Mouse (Mus musculus) ES-Bruce4 (cell line): Measurements from ENCODE around the gene Spice1. TPM values are rescaled to one million over a fixed set of nuclear protein-coding genes. Genes with fewer than 3 reads are reported as not detected.
A peak's percentile ranks its signal among the peaks of the same experiment; 100 is the strongest.

Experiments
- H3K27ac ChIP-seq: 2 replicates; pipeline ENCODE4 v1.5.1; 2012; ENCODE audit warnings: low read length, inconsistent platforms; ENCODE audit not compliant: insufficient read depth
- H3K27me3 ChIP-seq: 2 replicates; pipeline ENCODE4 v1.6.1; 2012; ENCODE audit warnings: mild to moderate bottlenecking, low read length, inconsistent platforms; ENCODE audit not compliant: control insufficient read depth, poor library complexity, insufficient read depth, severe bottlenecking
- H3K36me3 ChIP-seq: 2 replicates; pipeline ENCODE4 v1.6.1; 2012; ENCODE audit warnings: inconsistent platforms, mild to moderate bottlenecking, low read length, moderate library complexity; ENCODE audit not compliant: control insufficient read depth, poor library complexity, insufficient read depth, severe bottlenecking
- H3K4me1 ChIP-seq: one replicate; pipeline ENCODE4 v1.8.1; 2011; ENCODE audit warnings: low read length; ENCODE audit not compliant: control insufficient read depth, insufficient read depth
- H3K4me3 ChIP-seq: 2 replicates; pipeline ENCODE4 v1.5.1; 2011; ENCODE audit warnings: low read depth, mild to moderate bottlenecking, low read length
- H3K9ac ChIP-seq: 2 replicates; pipeline ENCODE4 v1.6.1; 2012; ENCODE audit warnings: low read depth, mild to moderate bottlenecking, inconsistent platforms; ENCODE audit not compliant: poor library complexity, severe bottlenecking
- H3K9me3 ChIP-seq: replicated peaks from 2 replicates; pipeline ENCODE4 v1.6.1; 2012; ENCODE audit warnings: mild to moderate bottlenecking, low read length, inconsistent platforms; ENCODE audit not compliant: control insufficient read depth, poor library complexity, insufficient read depth, severe bottlenecking
- CTCF ChIP-seq: IDR thresholded peaks from one replicate; pipeline ENCODE4 v1.8.1; 2011; ENCODE audit warnings: low read depth, low read length
- EP300 ChIP-seq: IDR thresholded peaks from 2 replicates; pipeline ENCODE4 v1.6.1; 2011; ENCODE audit warnings: low read depth, low read length; ENCODE audit not compliant: insufficient read depth
- POLR2A ChIP-seq: IDR thresholded peaks from one replicate; pipeline ENCODE4 v1.8.1; 2011; ENCODE audit warnings: low read length; ENCODE audit not compliant: insufficient read depth
- polyA plus RNA-seq: library from polyadenylated mRNA; stranded (reverse); fragments of >200 nt; gene quantifications from 2 replicates; pipeline ENCODE4 v1.2.4, GENCODE M21; 2011; ENCODE audit warnings: low read depth; ENCODE audit not compliant: missing spikeins, insufficient read depth, insufficient read length

The Spice1 gene
- polyA plus RNA-seq, 1 experiment = 56.9 TPM

DNA sequence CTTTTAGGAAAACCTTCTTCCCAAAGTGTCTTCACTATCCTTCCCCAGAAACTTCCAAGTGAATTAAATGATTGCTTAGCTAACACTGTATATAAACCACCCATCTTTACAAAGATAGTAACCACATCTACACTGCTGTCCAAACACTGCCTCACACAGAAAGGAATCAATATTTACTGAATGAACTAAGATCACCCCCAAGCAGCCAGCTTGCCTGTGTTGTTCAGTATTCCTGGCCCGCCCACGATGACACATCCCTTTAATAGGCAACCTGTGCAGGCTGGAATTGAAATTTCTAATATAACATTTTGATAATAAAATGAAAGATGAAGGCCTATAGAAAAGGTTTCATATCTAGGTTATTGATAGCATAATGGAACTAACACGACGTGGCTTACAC, 30.6 kb upstream of the Spice1 start:
- no peaks in the 10 kb centered on the region for H3K36me3 ChIP-seq
- no peaks in the 10 kb centered on the region; the same call in none of the 2 replicates for H3K27me3 ChIP-seq
- no peak for TF ChIP-seq CTCF
- TF ChIP-seq POLR2A = no peak
- no peak for TF ChIP-seq EP300
- H3K4me3 ChIP-seq = no peak overlapping the region
- no peaks in the 10 kb centered on the region for H3K9me3 ChIP-seq
- no peaks in the 10 kb centered on the region for H3K4me1 ChIP-seq
- H3K9ac ChIP-seq = no peak overlapping the region
- no peak overlapping the region for H3K27ac ChIP-seq

DNA sequence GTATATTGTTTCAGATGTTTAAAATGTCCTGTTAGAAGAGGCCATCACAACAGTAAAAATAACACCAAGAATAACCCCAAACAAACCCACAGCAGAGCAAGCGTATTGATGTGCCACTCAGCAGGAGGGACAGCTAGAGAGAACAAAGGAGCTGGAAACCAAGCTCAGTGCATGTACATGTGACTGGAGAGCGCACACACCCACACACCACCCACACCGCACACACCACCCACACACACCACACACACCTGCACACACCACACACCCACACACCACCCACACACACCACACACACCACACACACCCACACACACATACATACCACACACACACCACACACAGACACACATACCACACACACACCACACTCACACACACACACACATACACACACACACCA, 26.7 kb upstream of the Spice1 start:
- Histone ChIP-seq H3K9me3 (no peaks in the 10 kb centered on the region), H3K9ac (no peak overlapping the region), H3K27me3 (no peaks in the 10 kb centered on the region; the same call in none of the 2 replicates), H3K4me3 (no peak overlapping the region), H3K36me3 (no peaks in the 10 kb centered on the region), H3K4me1 (no peaks in the 10 kb centered on the region), H3K27ac (no peak overlapping the region)
- TF ChIP-seq CTCF (no peak), EP300 (no peak), POLR2A (no peak)

DNA sequence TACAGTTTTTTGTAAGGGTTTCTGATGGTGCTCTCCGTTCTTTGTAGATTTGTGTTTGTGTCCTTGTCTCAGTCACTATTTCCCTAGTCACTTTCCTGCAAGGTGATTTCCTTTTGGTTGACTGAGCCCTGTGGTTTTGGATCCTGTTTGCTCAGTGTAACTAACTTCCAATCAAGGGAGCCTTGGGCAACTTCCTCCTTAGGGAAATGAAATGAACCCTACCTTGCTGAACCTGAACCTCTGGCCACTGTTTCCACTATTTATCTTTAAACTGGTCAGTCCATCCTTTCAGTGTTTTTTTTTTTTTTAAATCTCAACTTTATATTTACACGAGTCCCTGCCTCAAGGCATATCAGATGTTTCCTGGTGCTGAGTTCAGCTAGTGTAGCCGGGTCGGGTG, 18.3 kb upstream of the Spice1 start:
- Histone ChIP-seq H3K36me3 (no peaks in the 10 kb centered on the region), H3K4me3 (no peak overlapping the region), H3K27ac (no peak overlapping the region), H3K27me3 (peaks cover 10% of the 10 kb centered on the region), H3K9ac (no peak overlapping the region), H3K9me3 (no peaks in the 10 kb centered on the region; the same call in 1 of the 2 replicates), H3K4me1 (no peaks in the 10 kb centered on the region)
- TF ChIP-seq CTCF (no peak), EP300 (no peak), POLR2A (no peak)

DNA sequence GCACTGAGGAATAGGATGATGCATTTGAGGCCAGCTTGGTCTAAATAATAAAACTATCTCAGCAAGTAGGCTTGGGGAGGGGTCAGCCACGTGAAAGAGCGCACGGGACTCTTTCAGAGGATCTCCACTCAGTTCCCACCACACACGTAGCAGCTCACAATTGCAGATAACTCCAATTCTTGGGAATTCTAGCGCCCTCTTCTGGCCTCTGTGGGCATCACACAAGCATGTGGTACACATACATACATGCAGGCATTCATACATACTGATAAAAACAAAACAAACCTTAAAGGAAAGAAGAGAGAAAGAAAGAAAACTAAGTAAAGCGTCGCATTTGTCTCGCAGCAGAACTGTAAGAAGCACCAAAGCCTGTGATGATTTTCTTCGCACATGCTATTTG, 16.3 kb upstream of the Spice1 start:
- Histone ChIP-seq H3K27ac (no peak overlapping the region), H3K4me1 (no peaks in the 10 kb centered on the region), H3K4me3 (no peak overlapping the region), H3K36me3 (no peaks in the 10 kb centered on the region), H3K9ac (no peak overlapping the region), H3K27me3 (peaks cover 14% of the 10 kb centered on the region), H3K9me3 (no peaks in the 10 kb centered on the region; the same call in 1 of the 2 replicates)
- TF ChIP-seq CTCF (no peak), POLR2A (no peak), EP300 (no peak)

DNA sequence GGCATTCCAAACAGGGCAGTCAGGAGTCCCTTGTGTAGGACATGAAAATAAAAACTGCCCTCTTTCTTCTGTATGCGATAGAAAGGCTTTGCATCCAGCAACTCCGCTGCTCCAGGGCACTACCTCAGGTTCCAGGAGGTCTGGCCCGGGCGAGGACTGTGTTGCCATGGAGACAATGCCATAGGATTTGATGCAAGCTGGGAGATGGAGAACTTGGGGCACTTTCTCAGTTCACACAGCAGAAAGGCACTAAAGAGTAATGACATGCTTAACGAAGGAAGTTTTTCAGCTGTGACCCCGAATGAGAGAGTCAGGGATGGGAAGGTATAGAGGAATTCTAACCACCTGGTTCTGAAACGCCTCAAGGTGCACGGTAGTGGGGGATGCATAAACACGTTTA, 15.8 kb upstream of the Spice1 start:
- Histone ChIP-seq H3K9ac (no peak overlapping the region), H3K4me3 (no peak overlapping the region), H3K27ac (no peak overlapping the region), H3K9me3 (no peaks in the 10 kb centered on the region; the same call in 1 of the 2 replicates), H3K36me3 (no peaks in the 10 kb centered on the region), H3K27me3 (peaks cover 14% of the 10 kb centered on the region), H3K4me1 (no peaks in the 10 kb centered on the region)
- TF ChIP-seq EP300 = no peak
- no peak for TF ChIP-seq CTCF
- TF ChIP-seq POLR2A = no peak

DNA sequence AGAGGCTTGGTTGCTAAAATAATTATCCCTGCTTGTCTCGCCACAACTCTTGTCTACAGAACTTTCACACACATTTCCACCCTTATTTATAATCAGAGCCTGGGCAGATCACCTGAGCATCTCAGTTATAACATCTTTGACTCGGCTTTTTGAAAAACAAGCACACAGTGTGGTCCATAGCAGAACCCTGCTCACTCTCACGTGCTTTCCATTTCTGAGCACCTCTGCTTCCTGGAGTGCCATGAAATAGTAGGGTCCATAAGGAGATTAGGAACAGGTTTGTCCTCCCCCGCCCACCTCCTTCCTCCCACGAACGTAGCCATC, 15.3 kb upstream of the Spice1 start:
- Histone ChIP-seq H3K4me1 (no peaks in the 10 kb centered on the region), H3K9me3 (no peaks in the 10 kb centered on the region; the same call in 1 of the 2 replicates), H3K36me3 (no peaks in the 10 kb centered on the region), H3K4me3 (peak overlapping the region; percentile 62), H3K27me3 (peaks cover 14% of the 10 kb centered on the region), H3K27ac (no peak overlapping the region), H3K9ac (peak overlapping the region; percentile 19)
- TF ChIP-seq CTCF (no peak), EP300 (no peak)
